Mouse (Mus musculus): Measurements from ENCODE around the gene Trim17.
A peak's percentile ranks its signal among the peaks of the same experiment; 100 is the strongest.

The Trim17 gene

GRCm38 (mm10) chr11:58954420-58955142 is at the start of gene Trim17, which contains the start of gene Hist3h2a:
TSS of gene Trim17 (plus strand) at chr11:58954685.
TSS of gene Hist3h2a (plus strand) at chr11:58954685.
- DNase-seq (ENCODE audit: low spot score in 2 of 2) = peak; percentile 71 to 82

DNA sequence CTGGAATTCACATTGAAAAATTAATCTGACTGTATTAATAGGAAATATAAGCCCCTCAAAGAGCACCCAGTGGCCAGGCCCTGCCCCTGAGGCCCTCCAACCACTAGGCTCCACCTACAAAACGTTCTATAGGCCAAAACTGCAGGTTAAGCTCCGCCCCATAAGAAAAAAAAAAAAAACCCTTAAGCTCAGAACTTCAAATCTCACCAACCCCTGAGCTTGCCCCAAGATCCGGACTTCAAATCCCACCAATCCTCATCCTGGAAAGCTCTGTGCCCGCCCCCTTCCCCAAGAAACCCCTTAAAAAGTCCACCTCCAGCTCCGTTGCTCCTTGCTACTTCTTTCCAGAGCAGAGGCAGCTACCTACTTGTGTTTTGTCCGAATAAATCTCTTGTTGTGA is 49.6 kb upstream of the Trim17 start:
- no peak for DNase-seq (ENCODE audit: low spot score in 2 of 2)

DNA sequence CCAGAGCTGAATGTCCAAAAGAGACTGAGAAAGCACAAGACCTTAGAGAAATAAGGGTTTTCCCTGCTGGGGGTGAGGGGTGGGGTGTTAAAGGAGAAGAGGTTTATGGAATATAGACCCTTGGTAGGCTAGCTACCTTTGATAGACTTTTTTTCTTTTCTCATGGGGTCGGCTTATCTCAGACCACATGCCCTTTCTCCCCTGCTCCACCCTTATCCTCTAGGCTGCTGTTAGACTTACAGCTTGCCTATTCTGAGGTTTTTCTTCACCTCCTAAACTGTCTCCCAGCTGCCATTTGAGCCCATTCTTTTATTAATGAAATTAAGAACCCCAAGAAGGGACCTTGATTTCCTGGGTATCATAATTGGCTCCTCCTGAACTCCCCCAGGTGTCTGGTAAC is 40.7 kb upstream of the Trim17 start:
- no peak for DNase-seq (ENCODE audit: low spot score in 2 of 2)

DNA sequence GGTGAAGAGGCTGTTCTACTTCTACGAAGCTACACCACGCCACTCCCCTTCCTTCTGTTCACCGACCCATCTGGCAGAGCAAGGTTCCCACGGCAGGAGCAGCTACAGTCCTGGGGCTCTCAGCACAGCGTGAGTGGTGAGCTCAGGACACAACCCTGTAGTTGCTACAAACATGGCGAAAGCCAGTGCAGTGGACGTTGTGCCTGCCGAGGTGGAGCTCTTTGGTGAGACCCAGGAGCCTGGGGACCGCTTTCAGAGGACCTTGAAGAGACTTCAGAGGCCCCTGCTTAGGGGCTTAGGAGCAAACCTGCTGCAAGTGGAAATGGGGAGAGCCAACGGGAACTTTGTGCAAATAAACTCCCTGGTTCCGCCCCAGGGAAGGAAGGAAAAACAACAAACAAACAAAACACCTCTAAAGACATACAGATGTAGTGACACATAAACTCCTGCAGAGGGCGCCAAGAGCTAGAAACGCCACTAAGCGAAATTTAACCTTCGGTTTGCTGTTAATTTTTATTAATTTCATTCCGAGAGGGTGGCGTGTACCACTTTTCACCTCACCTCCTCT is 39.9 kb upstream of the Trim17 start:
- peak in 1 of 2 experiments; percentile 29 for DNase-seq (ENCODE audit: low spot score in 2 of 2)

DNA sequence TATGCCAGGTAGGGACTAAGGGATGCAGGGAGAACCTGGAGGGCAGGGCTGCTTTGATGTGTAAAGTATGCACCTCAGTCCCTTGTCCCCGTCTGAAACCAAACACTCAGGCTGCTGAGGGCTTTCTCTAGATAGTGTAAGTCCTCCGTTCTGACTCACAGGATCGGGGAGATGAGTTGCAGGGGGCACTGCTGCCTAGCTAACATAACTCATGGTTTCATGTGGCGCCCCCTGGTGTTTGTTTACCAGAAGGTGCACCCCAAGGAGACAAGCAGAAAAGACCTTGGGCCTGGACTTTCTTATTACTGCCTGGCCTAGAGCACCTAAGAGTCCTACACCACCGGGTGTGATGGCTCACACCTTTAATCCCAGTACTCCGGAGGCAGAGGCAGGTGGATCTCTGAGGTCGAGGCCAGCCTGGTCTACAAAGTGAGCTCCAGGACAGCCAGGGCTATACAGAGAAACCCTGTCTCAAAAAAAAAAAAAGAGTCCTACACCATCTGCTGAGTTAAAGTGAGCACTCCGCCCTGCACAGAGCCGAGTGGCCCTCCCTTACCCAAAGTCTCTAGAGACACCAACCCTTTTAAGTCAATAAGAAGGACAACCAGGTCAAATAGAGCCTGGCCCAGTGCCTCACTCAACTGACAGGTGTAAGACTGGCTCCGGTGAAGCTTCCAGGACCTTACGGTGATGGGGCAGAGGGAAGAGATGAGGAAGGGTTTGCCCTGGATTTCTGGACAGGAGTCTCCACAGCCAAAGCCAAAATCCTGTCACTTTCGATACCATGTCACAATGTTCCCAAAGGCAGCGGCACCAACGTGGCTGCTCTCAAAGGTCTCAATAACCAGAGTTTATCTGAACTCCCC is 37.4 kb upstream of the Trim17 start:
- DNase-seq (ENCODE audit: low spot score in 2 of 2) = no peak

DNA sequence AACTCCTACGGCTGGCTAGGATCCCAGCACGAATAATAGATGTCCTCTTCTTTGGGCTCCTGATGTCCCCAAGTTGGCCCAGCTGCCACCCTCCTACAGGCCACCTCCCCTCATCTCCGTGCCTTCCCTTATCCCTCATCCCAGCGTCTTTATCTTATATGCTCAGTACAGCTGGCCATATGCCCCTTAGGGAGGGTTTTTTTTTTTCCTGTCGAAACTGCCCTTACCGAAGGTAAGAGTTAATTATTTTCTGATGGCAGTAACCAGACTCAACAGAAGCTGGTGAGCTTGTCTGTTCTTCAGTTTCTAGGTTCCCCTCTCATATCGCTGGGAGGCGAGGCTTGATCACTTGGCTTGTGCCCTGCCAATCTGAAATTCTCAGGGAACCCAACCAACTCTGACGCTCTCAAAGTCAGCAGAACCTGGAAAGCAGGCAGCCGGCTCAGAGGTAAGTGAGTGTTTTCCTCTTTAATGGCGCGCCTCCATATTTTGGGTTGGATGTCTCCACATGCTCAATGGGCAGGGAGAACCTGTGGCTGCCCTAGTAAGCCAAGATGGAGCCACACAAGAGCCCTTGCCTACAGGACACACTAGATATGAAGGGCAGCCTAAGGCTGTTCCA is 36.6 kb upstream of the Trim17 start, which contains the start of gene Btnl10:
Gene Btnl10, plus strand, starts transcription at position 164 of the 622 bp plus-strand sequence.
- no peak for DNase-seq (ENCODE audit: low spot score in 2 of 2)

GRCm38 (mm10) chr11:58918759-58919158 is 35.7 kb upstream of the Trim17 start:
- DNase-seq (ENCODE audit: low spot score in 2 of 2) = no peak

DNA sequence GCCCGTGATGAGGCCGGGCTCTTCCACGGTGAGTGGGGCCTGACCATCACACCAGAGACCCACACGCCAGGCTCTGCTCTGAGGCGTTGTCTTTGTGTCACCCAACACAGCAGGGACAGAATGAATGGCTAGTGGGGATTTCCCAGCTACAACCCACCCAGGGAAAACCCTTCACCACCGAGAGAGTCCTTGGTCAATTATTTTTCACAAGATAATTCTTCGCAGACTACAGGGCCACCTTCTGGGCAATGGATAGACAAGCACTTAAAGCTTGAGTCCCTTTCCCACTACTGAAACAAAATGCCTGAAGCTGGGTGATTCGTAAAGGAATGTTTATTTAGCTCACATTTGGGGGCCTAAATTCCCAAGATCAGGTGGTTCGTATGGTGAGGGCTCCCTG is 32.1 kb upstream of the Trim17 start:
- no peak for DNase-seq (ENCODE audit: low spot score in 2 of 2)

GRCm38 (mm10) chr11:58926651-58927050 is 27.8 kb upstream of the Trim17 start:
- DNase-seq (ENCODE audit: low spot score in 2 of 2) = no peak

DNA sequence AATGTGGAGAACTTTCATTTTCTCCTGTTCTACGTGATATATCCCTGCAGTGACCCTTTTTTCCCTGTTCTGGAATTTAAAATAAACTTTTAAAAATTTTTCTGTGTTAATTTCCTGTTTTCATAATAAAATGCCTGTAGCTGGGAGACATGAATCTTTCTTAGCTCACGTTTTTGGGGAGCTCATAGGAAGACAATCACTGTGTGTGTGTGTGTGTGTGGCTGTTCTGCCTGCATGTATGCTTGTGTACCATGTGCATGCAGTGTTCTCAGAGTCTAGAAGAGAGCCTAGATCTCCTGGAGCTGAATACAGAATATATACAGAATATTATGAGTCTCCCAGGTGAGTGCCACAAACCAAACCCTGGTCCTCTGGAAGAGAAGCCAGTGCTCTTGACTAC is 27.4 kb upstream of the Trim17 start:
- DNase-seq (ENCODE audit: low spot score in 2 of 2) = no peak

DNA sequence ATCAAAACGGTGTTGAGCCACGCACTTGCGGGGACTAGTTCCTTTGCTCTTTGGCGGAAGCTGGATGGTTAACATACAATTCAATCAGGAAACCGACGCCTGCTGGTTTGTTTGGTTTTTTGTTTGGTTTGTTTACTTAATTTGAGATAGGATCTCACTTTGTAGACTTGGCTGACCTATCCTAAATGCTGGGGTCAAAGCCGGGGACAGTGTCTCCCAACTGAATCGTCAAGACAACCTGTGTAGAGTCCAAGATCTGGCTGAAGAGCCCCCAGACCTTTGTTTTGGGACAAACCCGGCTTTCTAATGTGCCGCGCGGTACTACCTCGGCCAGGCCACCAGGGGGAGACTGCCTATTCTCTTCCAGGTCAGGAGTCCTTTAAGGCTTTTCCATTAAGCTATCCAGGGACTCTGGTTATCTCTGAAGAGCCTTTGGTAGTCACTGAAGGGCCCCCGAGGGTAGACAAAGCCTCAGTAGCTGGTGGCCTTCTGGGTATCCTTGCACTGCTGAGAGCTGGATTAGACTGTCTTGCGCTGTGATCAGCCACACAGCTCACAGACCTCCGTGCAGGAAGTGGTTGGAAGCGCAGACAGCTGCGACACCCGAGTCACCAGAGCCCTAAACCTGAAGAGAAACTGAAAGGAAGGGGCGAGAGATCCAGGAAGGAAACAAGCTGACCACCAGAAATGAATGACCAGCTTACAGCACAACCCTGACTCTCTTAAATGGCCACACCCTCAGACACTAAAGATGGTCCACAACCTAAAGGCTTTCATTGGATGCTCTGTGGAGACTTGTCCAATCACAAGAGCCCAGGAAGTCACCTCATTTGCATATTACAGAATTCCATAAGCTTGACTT is 26.5 kb upstream of the Trim17 start:
- peak in 1 of 2 experiments; percentile 35 for DNase-seq (ENCODE audit: low spot score in 2 of 2)

- no peak for DNase-seq (ENCODE audit: low spot score in 2 of 2)
These were observed 25.4 kb upstream of the Trim17 start for GRCm38 (mm10) chr11:58929055-58929454.

- no peak for DNase-seq (ENCODE audit: low spot score in 2 of 2)
These were observed 24.8 kb upstream of the Trim17 start for GRCm38 (mm10) chr11:58929641-58930040.

GRCm38 (mm10) chr11:58930254-58930653 is 24.2 kb upstream of the Trim17 start:
- DNase-seq (ENCODE audit: low spot score in 2 of 2) = no peak

DNA sequence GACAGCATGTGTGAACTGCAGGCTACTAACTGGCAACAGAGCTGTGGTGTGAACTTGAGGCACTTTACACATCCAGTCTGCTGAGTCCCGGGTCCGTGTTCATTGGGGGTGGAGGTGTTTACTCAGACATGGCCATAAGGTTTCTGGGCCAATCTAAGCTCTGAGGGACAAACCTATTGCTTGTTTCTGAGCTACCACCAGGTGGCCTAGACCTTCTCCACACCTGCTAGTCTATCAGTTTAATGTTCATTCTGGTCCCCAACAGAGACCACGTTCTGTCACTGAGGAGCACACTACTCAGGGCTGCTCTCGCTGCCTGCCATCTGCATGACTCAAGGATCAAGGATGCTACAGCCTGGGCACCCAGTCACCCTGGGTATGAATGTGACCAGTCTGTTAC is 22.9 kb upstream of the Trim17 start:
- no peak for DNase-seq (ENCODE audit: low spot score in 2 of 2)

DNA sequence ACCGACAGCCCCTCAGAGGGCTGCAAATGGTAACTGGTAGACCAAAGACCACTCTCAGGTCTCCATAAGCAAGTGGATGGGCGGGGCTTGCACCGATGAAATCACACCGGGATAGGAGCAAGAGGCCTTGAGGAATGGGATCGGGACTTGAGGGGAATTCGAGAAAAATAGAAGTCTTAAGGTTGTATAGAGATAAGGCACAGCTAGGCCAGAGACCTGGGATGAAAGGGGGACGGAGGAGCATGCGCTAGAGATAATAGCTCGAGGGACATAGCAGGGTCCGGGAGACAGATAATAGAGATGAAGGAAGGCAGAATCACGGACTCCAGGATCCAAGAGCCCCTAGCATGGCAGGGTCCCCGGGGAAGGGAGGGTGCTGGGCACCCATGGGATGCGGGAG is 16.6 kb upstream of the Trim17 start:
- no peak for DNase-seq (ENCODE audit: low spot score in 2 of 2)

GRCm38 (mm10) chr11:58938322-58939087 is 16.0 kb upstream of the Trim17 start, which contains the start of gene Rnf187:
TSS of gene Rnf187 (minus strand) at chr11:58938916.
- DNase-seq (ENCODE audit: low spot score in 2 of 2) = peak; percentile 86 to 89

DNA sequence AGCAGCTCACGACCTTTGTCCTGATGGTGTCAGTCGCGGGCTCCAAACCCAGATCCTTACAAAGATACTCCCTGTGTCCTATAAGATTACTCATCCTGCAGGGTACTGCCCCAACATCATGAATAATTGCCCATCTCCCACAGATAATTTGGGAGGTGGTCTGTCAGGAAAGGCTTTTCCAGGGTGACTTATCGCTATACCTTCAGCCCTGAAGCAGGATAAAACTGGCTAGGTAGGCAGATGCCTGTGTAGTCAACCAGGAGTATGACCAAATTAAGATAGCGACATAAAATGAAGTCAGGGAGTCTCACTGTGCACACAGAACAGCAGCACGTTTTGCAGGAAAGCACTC is 15.4 kb upstream of the Trim17 start:
- DNase-seq (ENCODE audit: low spot score in 2 of 2) = no peak

GRCm38 (mm10) chr11:58944136-58944535 is 10.3 kb upstream of the Trim17 start:
- no peak for DNase-seq (ENCODE audit: low spot score in 2 of 2)

DNA sequence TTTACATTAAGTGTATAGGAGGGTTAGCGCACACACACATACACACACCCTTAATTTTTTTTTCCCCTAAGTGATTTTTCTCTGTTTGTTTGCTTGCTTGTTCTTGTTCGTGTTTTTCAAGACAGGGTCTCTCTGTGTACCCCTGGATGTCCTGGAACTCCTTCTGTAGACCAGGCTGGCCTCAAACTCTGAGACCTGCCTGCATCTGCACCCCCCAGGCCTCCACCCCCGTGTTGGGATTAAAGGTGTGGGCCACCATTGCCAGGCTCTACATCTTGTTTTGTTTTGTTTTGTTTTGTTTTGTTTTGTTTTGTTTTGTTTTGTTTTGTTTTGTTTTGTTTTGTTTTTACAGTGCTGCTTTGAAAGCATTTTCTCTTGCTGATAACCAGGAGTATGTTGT is 7.2 kb upstream of the Trim17 start:
- DNase-seq (ENCODE audit: low spot score in 2 of 2) = no peak

Data from urinary bladder, adult 18-20 months (tissue).